Mouse (Mus musculus) small intestine, adult 2 months (tissue): Measurements from ENCODE around the gene Snapc2.

Experiments
- CTCF ChIP-seq: fragments of 200-500 bp; IDR thresholded peaks from 2 replicates; pipeline ENCODE4 v1.5.1; 2012; ENCODE audit warnings: low read depth, mild to moderate bottlenecking, control low read depth, inconsistent platforms, low read length, moderate library complexity, mixed read lengths; ENCODE audit not compliant: insufficient replicate concordance, insufficient read length; ENCODE audit errors: extremely low read depth
- POLR2A ChIP-seq: fragments of 200-500 bp; IDR thresholded peaks from 2 replicates; pipeline ENCODE4 v1.6.1; 2012; ENCODE audit warnings: low read depth, mild to moderate bottlenecking, control low read depth, inconsistent platforms, low read length, moderate library complexity

DNA sequence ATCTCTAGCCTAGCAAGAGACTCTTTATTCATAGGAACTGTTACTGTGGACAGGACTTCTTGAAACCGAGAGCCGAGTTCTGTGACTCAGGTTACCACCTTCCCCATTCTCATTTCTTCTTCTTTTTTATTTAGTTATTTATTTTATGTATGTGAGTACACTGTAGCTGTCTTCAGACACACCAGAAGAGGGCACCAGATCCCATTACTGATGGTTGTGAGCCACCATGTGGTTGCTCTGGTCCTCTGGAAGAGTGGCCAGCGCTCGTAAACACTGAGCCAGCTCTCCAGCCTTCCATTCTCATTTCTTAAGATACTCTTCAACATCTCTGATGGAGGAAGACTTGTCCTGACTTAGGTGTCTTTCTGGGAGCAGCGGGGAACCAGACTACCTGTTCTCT, 39.9 kb downstream of the Snapc2 start:
- TF ChIP-seq POLR2A (no peak), CTCF (no peak)
